Mouse (Mus musculus) ES-E14 (cell line): Measurements from ENCODE around the gene Hoxd11. TPM values are rescaled to one million over a fixed set of nuclear protein-coding genes. Genes with fewer than 3 reads are reported as not detected.

Experiments
- DNase-seq: peaks from one replicate; pipeline ENCODE4 v3.0.0-alpha.2; 2013; ENCODE audit warnings: low read depth, low spot score
- H3K27ac ChIP-seq: 2 replicates; pipeline ENCODE4 v1.5.1; 2012; ENCODE audit warnings: low read depth, mild to moderate bottlenecking, low read length, moderate library complexity, mixed read lengths; ENCODE audit not compliant: poor library complexity, insufficient read depth, severe bottlenecking
- H3K36me3 ChIP-seq: 2 replicates; pipeline ENCODE4 v1.6.1; 2012; ENCODE audit warnings: mild to moderate bottlenecking, low read length, moderate library complexity, mixed read lengths; ENCODE audit not compliant: control insufficient read depth, poor library complexity, insufficient read depth, severe bottlenecking
- H3K4me1 ChIP-seq, 2 experiments: fragments of 150-350 bp in 1 of 2; sonication (generic) in 1 of 2; 2 replicates each; pipeline ENCODE4 v1.6.1; 2012; ENCODE audit warnings: low read length in 2 of 2, mild to moderate bottlenecking in 1 of 2, mixed read lengths in 1 of 2; ENCODE audit not compliant: control insufficient read depth in 2 of 2, insufficient read depth in 2 of 2, poor library complexity in 1 of 2
- H3K4me3 ChIP-seq, 2 experiments: fragments of 150-350 bp in 1 of 2; sonication (generic) in 1 of 2; 2 replicates each; pipeline ENCODE4 v1.5.1; 2012; ENCODE audit warnings: low read length in 2 of 2, low read depth in 1 of 2, mild to moderate bottlenecking in 1 of 2, mixed read lengths in 1 of 2; ENCODE audit not compliant: insufficient read depth in 1 of 2, poor library complexity in 1 of 2, severe bottlenecking in 1 of 2
- H3K9ac ChIP-seq: 2 replicates; pipeline ENCODE4 v1.6.1; 2012; ENCODE audit warnings: low read depth, mild to moderate bottlenecking, low read length, mixed read lengths; ENCODE audit not compliant: poor library complexity, insufficient read depth, severe bottlenecking
- H3K9me3 ChIP-seq: fragments of 150-350 bp; sonication (generic); 2 replicates; pipeline ENCODE4 v1.6.1; 2012; ENCODE audit warnings: low read depth, mild to moderate bottlenecking, low read length; ENCODE audit not compliant: control insufficient read depth, insufficient read depth
- CHD2 ChIP-seq: IDR thresholded peaks from 2 replicates; pipeline ENCODE4 v1.6.1; 2014; ENCODE audit warnings: mild to moderate bottlenecking, low read depth, low read length, inconsistent platforms
- HCFC1 ChIP-seq: IDR thresholded peaks from 2 replicates; pipeline ENCODE4 v1.6.1; 2012; ENCODE audit warnings: low read length, inconsistent platforms, borderline replicate concordance; ENCODE audit not compliant: insufficient read depth
- MAFK ChIP-seq: IDR thresholded peaks from 2 replicates; pipeline ENCODE4 v1.6.1; 2014; ENCODE audit warnings: mild to moderate bottlenecking, low read depth, low read length, inconsistent platforms; ENCODE audit not compliant: insufficient read depth
- ZC3H11A ChIP-seq: IDR thresholded peaks from 2 replicates; pipeline ENCODE4 v1.6.1; 2012; ENCODE audit warnings: low read depth, mild to moderate bottlenecking, inconsistent platforms, low read length, borderline replicate concordance
- ZNF384 ChIP-seq: IDR thresholded peaks from 2 replicates; pipeline ENCODE4 v1.6.1; 2012; ENCODE audit warnings: low read depth, low read length, inconsistent platforms
- in situ Hi-C, 2 experiments: fragments of 600-800 bp; cut with MboI; formaldehyde crosslinking; loops; one replicate each; pipeline ENCODE4 v1.15.1; 2025; ENCODE audit warnings: low sequenced_read_pairs in 2 of 2, inconsistent platforms in 1 of 2; ENCODE audit not compliant: unreplicated experiment in 2 of 2
- total RNA-seq: library from RNA; depleted of rRNA; stranded (reverse); fragments of 300-350 nt; gene quantifications from 2 replicates; pipeline ENCODE4 v1.2.3, GENCODE M21; 2012

Hoxd11 gene
- total RNA-seq, 1 experiment = 0.18 TPM

DNA sequence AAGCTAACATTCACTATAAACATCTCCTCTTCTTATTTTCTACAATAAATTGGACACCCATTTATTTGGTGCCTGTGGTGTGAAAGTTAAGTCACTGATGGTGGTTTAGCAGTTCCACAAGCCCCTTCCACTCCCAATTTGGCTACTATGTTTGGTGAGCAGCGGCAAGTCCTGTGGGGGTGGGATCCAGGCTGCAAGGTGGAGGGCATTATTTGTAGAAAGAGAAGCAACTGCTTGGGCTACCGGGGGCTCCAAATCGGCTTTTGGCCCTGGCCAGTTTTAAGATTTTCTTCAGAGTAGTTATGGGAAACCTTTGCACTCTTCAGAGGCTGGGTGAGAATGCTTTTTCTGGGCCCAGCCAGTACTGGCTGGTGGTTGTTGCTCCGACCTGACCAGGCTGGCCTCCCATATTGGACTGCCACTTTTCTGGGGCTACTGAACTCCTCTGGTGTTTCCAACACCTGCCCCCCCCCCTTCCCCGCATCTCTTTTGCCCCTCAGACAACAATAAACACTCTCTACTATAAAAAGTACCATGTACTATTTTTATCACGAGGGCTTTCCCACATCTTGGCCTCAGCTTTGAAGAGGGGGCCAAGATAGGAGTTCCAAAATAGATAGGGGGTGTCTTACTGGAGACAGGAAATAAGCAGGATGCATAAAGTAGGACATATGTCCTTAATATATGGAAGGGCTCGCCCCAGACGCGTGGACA lies 52.6 kb downstream of the Hoxd11 start:
- H3K36me3 ChIP-seq = no peaks in the 10 kb centered on the region
- no peak overlapping the region for H3K9ac ChIP-seq
- in situ Hi-C loops = no loop called here
- H3K4me3 ChIP-seq = no peak overlapping the region
- no peak for DNase-seq
- H3K9me3 ChIP-seq = no peaks in the 10 kb centered on the region
- no peaks in the 10 kb centered on the region; a peak in 1 of 4 replicates for H3K4me1 ChIP-seq
- no peak overlapping the region for H3K27ac ChIP-seq
- TF ChIP-seq CHD2 = no peak
- TF ChIP-seq ZC3H11A = no peak
- TF ChIP-seq HCFC1 = no peak
- no peak for TF ChIP-seq ZNF384
- no peak for TF ChIP-seq MAFK

DNA sequence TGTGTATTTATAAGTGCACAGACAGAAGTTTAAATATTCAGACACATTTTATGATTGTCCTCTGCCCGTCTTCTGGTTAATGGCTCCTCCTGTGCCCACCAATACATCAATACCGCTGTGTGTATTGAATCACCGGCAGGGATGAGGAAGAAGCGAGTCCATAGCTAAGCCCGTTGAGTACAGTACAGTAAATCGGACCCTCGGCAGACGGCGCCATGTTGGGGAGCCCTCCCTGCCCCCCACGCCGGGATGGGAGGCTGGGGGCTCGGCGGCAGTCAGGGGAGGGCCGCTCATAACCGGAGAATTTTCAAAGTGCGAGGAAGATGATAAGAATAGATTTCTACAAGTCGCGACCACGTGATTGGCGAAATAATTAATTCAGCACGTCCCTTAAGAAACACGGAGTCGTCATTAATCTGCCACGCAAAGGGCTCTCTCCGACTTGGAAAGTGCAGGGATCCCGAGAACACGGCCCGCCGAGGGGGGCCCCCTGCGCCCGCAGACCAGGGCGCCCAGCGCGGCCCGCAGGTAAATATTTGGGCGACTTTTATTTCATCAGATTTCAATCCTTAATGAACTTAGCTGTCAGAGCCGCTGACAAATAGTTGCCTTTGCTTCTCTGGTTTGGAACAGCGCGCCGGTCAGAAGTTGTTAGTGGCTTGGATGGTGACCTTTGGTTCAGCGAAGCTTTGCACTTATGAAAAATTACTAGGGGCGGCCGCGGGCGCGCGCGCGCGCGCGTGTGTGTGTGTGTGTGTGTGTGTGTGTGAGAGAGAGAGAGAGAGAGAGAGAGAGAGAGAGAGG lies 53.4 kb downstream of the Hoxd11 start:
- no peak overlapping the region for H3K9ac ChIP-seq
- TF ChIP-seq ZNF384 (no peak), CHD2 (no peak), ZC3H11A (no peak), MAFK (no peak), HCFC1 (no peak)
- H3K4me1 ChIP-seq = no peaks in the 10 kb centered on the region; a peak in 1 of 4 replicates
- in situ Hi-C loops = no loop called here
- H3K36me3 ChIP-seq = no peaks in the 10 kb centered on the region
- no peaks in the 10 kb centered on the region for H3K9me3 ChIP-seq
- no peak overlapping the region for H3K27ac ChIP-seq
- no peak overlapping the region for H3K4me3 ChIP-seq
- no peak for DNase-seq

DNA sequence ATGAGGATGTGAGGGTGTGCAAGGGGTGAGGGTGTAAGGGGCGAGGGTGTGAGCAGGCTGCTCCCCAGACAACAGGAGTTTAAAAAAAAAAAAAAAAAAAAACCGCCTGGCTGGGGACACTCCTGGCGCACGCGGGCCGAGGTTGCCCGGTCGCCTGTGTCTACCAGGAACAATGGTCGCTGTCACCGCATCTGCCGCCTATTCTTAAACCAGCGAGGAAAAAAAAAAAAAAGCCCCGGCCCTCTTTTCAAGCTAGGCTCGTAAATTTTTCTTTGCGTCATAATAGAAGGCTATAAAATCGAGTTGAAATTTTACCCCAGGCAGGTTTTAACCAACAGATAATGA lies 53.9 kb downstream of the Hoxd11 start:
- Histone ChIP-seq H3K9me3 (no peaks in the 10 kb centered on the region), H3K4me1 (no peaks in the 10 kb centered on the region; a peak in 1 of 4 replicates), H3K27ac (no peak overlapping the region), H3K4me3 (no peak overlapping the region), H3K36me3 (no peaks in the 10 kb centered on the region), H3K9ac (no peak overlapping the region)
- no peak for TF ChIP-seq ZC3H11A
- peak; percentile 78 for TF ChIP-seq ZNF384
- TF ChIP-seq MAFK = no peak
- no peak for TF ChIP-seq HCFC1
- TF ChIP-seq CHD2 = no peak
- no peak for DNase-seq
- in situ Hi-C loops = no loop called here

DNA sequence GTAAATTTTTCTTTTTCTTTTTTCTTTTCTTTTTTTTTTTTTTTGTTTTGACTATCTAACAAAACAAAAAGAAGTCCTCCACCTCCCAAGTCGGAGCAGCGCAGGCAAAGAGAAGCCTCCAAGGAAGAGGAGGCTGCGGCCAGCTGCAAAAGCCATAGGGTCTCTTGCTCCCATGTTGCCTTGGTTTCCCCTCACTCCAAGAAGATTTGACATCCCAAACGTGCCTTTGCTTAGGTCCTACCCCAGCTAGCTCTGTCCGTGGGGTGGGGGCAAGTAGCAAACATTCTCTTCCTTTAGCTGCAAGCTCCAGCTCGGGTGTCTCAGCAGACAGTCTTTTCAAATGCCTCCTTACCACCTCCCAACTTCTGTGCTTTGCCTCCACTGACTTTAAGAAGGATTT lies 54.4 kb downstream of the Hoxd11 start:
- Histone ChIP-seq H3K4me1 (peaks cover 0 to 2% of the 10 kb centered on the region in 2 experiments; a peak in 1 of 4 replicates), H3K4me3 (no peak overlapping the region), H3K27ac (no peak overlapping the region), H3K36me3 (no peaks in the 10 kb centered on the region), H3K9me3 (no peaks in the 10 kb centered on the region), H3K9ac (no peak overlapping the region)
- TF ChIP-seq ZC3H11A (no peak), HCFC1 (no peak), MAFK (no peak), ZNF384 (no peak), CHD2 (no peak)
- no peak for DNase-seq
- in situ Hi-C loops = no loop called here

DNA sequence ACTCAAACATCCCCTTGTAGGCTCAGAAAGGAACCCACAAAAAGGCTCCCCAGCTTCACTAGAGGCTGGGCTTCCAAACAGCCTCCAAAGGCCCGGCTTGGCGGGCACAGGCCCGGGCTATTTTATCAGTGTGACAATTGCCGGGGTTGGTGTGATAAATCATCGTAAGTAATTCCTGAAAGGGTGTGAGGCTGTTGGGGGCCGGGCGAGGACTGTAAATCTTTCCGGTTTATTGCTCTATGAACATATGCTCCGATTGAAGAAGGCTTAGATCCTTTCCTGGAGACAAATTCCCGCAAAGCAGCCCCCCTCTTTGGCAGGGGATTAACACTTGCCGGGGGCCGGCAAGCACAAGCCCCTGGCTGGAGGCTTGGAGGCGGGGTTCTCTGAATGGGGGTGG lies 55.1 kb downstream of the Hoxd11 start:
- no peaks in the 10 kb centered on the region for H3K36me3 ChIP-seq
- no peaks in the 10 kb centered on the region for H3K9me3 ChIP-seq
- no peak for DNase-seq
- TF ChIP-seq MAFK = no peak
- no peak for TF ChIP-seq ZNF384
- TF ChIP-seq HCFC1 = no peak
- TF ChIP-seq ZC3H11A = no peak
- TF ChIP-seq CHD2 = no peak
- H3K9ac ChIP-seq = no peak overlapping the region
- H3K4me3 ChIP-seq = no peak overlapping the region
- no peak overlapping the region for H3K27ac ChIP-seq
- peaks cover 0 to 2% of the 10 kb centered on the region in 2 experiments; a peak in 1 of 4 replicates for H3K4me1 ChIP-seq
- in situ Hi-C loops = no loop called here
